Mouse (Mus musculus): ENCODE measurements at regions not wholly inside any gene's neighbourhood (a gene's known extent, or its start where the extent isn't known, plus 50 kb on each side); places are given as distances from the start of the nearest gene placed in this dataset.

GRCm38 (mm10) chr9:61128077-61128476, 244.1 kb upstream of the Tle3 start:
- DNase-seq (ENCODE audit: low spot score) (no peak), ATAC-seq (ENCODE audit: extremely low read depth, insufficient number of reproducible peaks, low FRiP score, poor library complexity, severe bottlenecking) (no peak)
- H3K9me3 ChIP-seq (replicated peaks) = no peaks in the 10 kb centered on the region
- no peaks in the 10 kb centered on the region for H3K36me3 ChIP-seq (replicated peaks)
- no peaks in the 10 kb centered on the region for H3K4me1 ChIP-seq (ENCODE audit: insufficient read depth, low read depth, low read length)
- TF ChIP-seq GATA2 (IDR thresholded peaks at IDR 0.05; ENCODE audit: borderline replicate concordance, low read depth, low read length) = no peak
- H3K4me3 ChIP-seq (ENCODE audit: low read depth, low read length) = no peak overlapping the region
- H3K27me3 ChIP-seq (ENCODE audit: insufficient read depth, low read length) = peaks cover 2% of the 10 kb centered on the region; the same call in 1 of the 2 replicates

- TF ChIP-seq CTCF (IDR thresholded peaks at IDR 0.05; ENCODE audit: low read depth, low read length) (no peak), POLR2AphosphoS5 (IDR thresholded peaks at IDR 0.05; ENCODE audit: insufficient replicate concordance, low read depth, low read length) (no peak), GATA1 (IDR thresholded peaks at IDR 0.05; ENCODE audit: borderline replicate concordance, low read length) (no peak)
- DNase-seq (ENCODE audit: low spot score) = no peak
- ATAC-seq (ENCODE audit: extremely low read depth, insufficient number of reproducible peaks, low FRiP score, poor library complexity, severe bottlenecking) = no peak
- H3K27me3 ChIP-seq (ENCODE audit: insufficient read depth, low read length) = peaks cover 2% of the 10 kb centered on the region; the same call in 1 of the 2 replicates
- H3K4me3 ChIP-seq (ENCODE audit: low read depth, low read length) = no peak overlapping the region
- no peaks in the 10 kb centered on the region for H3K9me3 ChIP-seq (replicated peaks)
- no peaks in the 10 kb centered on the region for H3K4me1 ChIP-seq (ENCODE audit: insufficient read depth, low read depth, low read length)
- H3K36me3 ChIP-seq (replicated peaks) = no peaks in the 10 kb centered on the region
Observed at GRCm38 (mm10) chr9:61129186-61129585, 243.0 kb upstream of the Tle3 start.

GRCm38 (mm10) chr9:61130877-61131276, 241.3 kb upstream of the Tle3 start:
- DNase-seq (ENCODE audit: low spot score) = no peak
- H3K27me3 ChIP-seq (ENCODE audit: insufficient read depth, low read length) = 0 out of 2 replicates have a peak, but pooled peaks cover 2% of the 10 kb centered on the region
- no peak for TF ChIP-seq GATA2 (IDR thresholded peaks at IDR 0.05; ENCODE audit: borderline replicate concordance, low read depth, low read length)
- TF ChIP-seq TAL1 (conservative IDR thresholded peaks at IDR 0.05; ENCODE audit: low read depth, low read length) = no peak
- no peak for TF ChIP-seq CTCF (IDR thresholded peaks at IDR 0.05; ENCODE audit: low read depth, low read length)
- no peak for TF ChIP-seq GATA1 (IDR thresholded peaks at IDR 0.05; ENCODE audit: borderline replicate concordance, low read length)
- TF ChIP-seq POLR2AphosphoS5 (IDR thresholded peaks at IDR 0.05; ENCODE audit: insufficient replicate concordance, low read depth, low read length) = no peak

GRCm38 (mm10) chr9:61135263-61135882, 236.8 kb upstream of the Tle3 start:
- ATAC-seq (ENCODE audit: extremely low read depth, insufficient number of reproducible peaks, low FRiP score, poor library complexity, severe bottlenecking) = no peak
- H3K4me1 ChIP-seq (ENCODE audit: insufficient read depth, low read depth, low read length) = no peaks in the 10 kb centered on the region
- no peaks in the 10 kb centered on the region for H3K36me3 ChIP-seq (replicated peaks)
- no peak for DNase-seq (ENCODE audit: low spot score)
- H3K9me3 ChIP-seq (replicated peaks) = no peaks in the 10 kb centered on the region
- no peaks in the 10 kb centered on the region for H3K27me3 ChIP-seq (ENCODE audit: insufficient read depth, low read length)
- TF ChIP-seq POLR2AphosphoS5 (IDR thresholded peaks at IDR 0.05; ENCODE audit: insufficient replicate concordance, low read depth, low read length) (no peak), GATA2 (IDR thresholded peaks at IDR 0.05; ENCODE audit: borderline replicate concordance, low read depth, low read length) (no peak), GATA1 (IDR thresholded peaks at IDR 0.05; ENCODE audit: borderline replicate concordance, low read length) (no peak), TAL1 (conservative IDR thresholded peaks at IDR 0.05; ENCODE audit: low read depth, low read length) (no peak), CTCF (IDR thresholded peaks at IDR 0.05; ENCODE audit: low read depth, low read length) (no peak)
- H3K4me3 ChIP-seq (ENCODE audit: low read depth, low read length) = no peak overlapping the region

More at GRCm38 (mm10) chr9:61130877-61131276, 241.3 kb upstream of the Tle3 start:
- H3K4me3 ChIP-seq (ENCODE audit: low read depth, low read length) = no peak overlapping the region
- H3K36me3 ChIP-seq (replicated peaks) = no peaks in the 10 kb centered on the region
- no peaks in the 10 kb centered on the region for H3K4me1 ChIP-seq (ENCODE audit: insufficient read depth, low read depth, low read length)
- ATAC-seq (ENCODE audit: extremely low read depth, insufficient number of reproducible peaks, low FRiP score, poor library complexity, severe bottlenecking) = no peak
- no peaks in the 10 kb centered on the region for H3K9me3 ChIP-seq (replicated peaks)

- ATAC-seq (ENCODE audit: extremely low read depth, insufficient number of reproducible peaks, low FRiP score, poor library complexity, severe bottlenecking) (no peak), DNase-seq (ENCODE audit: low spot score) (no peak)
- Histone ChIP-seq H3K9me3 (replicated peaks) (no peaks in the 10 kb centered on the region), H3K27me3 (ENCODE audit: insufficient read depth, low read length) (no peaks in the 10 kb centered on the region), H3K4me3 (ENCODE audit: low read depth, low read length) (no peak overlapping the region), H3K36me3 (replicated peaks) (no peaks in the 10 kb centered on the region), H3K4me1 (ENCODE audit: insufficient read depth, low read depth, low read length) (no peaks in the 10 kb centered on the region)
- TF ChIP-seq POLR2AphosphoS5 (IDR thresholded peaks at IDR 0.05; ENCODE audit: insufficient replicate concordance, low read depth, low read length) (no peak), GATA1 (IDR thresholded peaks at IDR 0.05; ENCODE audit: borderline replicate concordance, low read length) (no peak)
Observed at GRCm38 (mm10) chr9:61135917-61136316, 236.2 kb upstream of the Tle3 start.

GRCm38 (mm10) chr9:61138741-61139368, 233.3 kb upstream of the Tle3 start:
- Histone ChIP-seq H3K4me3 (ENCODE audit: low read depth, low read length) (no peak overlapping the region), H3K9me3 (replicated peaks) (no peaks in the 10 kb centered on the region), H3K4me1 (ENCODE audit: insufficient read depth, low read depth, low read length) (no peaks in the 10 kb centered on the region), H3K27me3 (ENCODE audit: insufficient read depth, low read length) (no peaks in the 10 kb centered on the region), H3K36me3 (replicated peaks) (no peaks in the 10 kb centered on the region)
- no peak for DNase-seq (ENCODE audit: low spot score)
- ATAC-seq (ENCODE audit: extremely low read depth, insufficient number of reproducible peaks, low FRiP score, poor library complexity, severe bottlenecking) = no peak
- TF ChIP-seq TAL1 (conservative IDR thresholded peaks at IDR 0.05; ENCODE audit: low read depth, low read length) (no peak), POLR2AphosphoS5 (IDR thresholded peaks at IDR 0.05; ENCODE audit: insufficient replicate concordance, low read depth, low read length) (no peak), CTCF (IDR thresholded peaks at IDR 0.05; ENCODE audit: low read depth, low read length) (no peak), GATA2 (IDR thresholded peaks at IDR 0.05; ENCODE audit: borderline replicate concordance, low read depth, low read length) (no peak), GATA1 (IDR thresholded peaks at IDR 0.05; ENCODE audit: borderline replicate concordance, low read length) (no peak)
